Mouse (Mus musculus): ENCODE data around the gene Pex5l. TPM values are rescaled to one million over a fixed set of nuclear protein-coding genes. Genes with fewer than 3 reads are reported as not detected.

The Pex5l gene
- 0.28 and 0.46 TPM in 2 replicates for polyA plus RNA-seq (2014; fragmentation: Nextera tagmentation; extraction: Ambion mirVana)

DNA sequence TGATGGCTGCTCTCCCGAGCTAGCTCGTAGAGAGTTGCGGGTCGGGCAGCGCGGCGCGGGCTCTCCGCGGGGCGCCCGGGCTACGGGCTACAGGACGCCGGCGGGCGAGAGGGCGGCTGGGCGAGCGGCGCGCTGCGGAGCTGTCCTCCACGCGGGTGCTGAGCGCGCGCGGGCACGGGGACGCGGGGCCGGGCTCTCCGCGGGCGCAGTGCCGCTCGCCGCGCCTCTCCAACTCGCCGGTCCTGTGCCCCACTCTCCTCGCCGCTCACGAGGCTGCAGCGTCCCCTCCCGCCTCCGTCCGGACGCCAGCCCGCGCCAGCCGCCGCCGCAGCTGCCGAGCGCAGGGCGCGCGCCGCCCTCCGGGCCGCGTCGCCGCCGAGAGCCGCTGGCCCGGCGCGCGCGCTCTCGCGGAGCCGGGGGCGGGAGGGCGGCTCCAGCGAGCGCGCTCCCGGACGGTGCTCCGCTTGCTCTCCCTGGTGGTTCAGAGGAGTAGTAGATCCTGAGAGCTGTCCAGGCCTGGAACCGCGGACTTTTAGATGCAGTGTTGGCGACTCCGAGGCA is at the start of gene Pex5l:
Pex5l (minus strand) TSS at position 347 of the 561 bp plus-strand sequence.
- Histone ChIP-seq H3K4me1 (ENCODE audit: control insufficient read depth, insufficient read depth, low read length) (no peaks in the 10 kb centered on the region), H3K9me3 (ENCODE audit: control insufficient read depth, low read depth, low read length) (no peaks in the 10 kb centered on the region), H3K4me3 (ENCODE audit: low read depth, low read length) (peak within 1 kb of the TSS; percentile 48), H3K27me3 (ENCODE audit: control insufficient read depth, insufficient read depth, low read length) (0 out of 2 replicates have a peak, but pooled peaks cover 5% of the 10 kb centered on the region), H3K4me2 (replicated peaks; ENCODE audit: low read depth, low read length) (peak within 1 kb of the TSS; percentile 77), H3K36me3 (ENCODE audit: control insufficient read depth, insufficient read depth, low read length) (no peaks in the 10 kb centered on the region), H3K9ac (replicated peaks; ENCODE audit: low read depth, low read length) (peak within 1 kb of the TSS; percentile 14; the same call in 1 of the 2 replicates), H3K27ac (ENCODE audit: low read length) (no peak within 1 kb of the TSS)
- peak; percentile 90 for ATAC-seq (ENCODE audit: insufficient number of reproducible peaks, insufficient read depth, low FRiP score, low read depth)
- WGBS: under 1% methylated on average over 65 of the region's 88 CpGs

DNA sequence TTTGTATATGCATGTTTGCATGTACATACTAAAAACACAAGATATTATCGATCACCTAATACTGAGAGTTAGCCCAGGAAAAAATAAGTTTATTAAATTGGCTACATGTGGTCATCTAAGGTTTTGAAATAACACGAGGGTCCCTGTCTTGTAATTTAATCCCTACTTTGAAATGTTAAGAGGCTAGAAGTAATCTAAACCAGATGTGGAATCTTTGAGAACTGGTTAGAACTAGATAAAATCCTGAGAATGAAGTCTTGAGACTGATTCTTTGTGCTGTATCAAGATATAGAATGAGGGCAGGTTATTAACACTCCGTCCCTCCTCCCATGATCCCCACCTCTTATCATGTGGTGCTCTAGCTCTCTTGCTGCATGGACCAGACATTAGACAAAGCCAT is 22.1 kb upstream of the Pex5l start:
- H3K9me3 ChIP-seq (ENCODE audit: control insufficient read depth, low read depth, low read length): no peaks in the 10 kb centered on the region
- no peaks in the 10 kb centered on the region for H3K27me3 ChIP-seq (ENCODE audit: control insufficient read depth, insufficient read depth, low read length)
- no peak overlapping the region for H3K9ac ChIP-seq (replicated peaks; ENCODE audit: low read depth, low read length)
- H3K4me3 ChIP-seq (ENCODE audit: low read depth, low read length): no peak overlapping the region
- no peaks in the 10 kb centered on the region for H3K4me1 ChIP-seq (ENCODE audit: control insufficient read depth, insufficient read depth, low read length)
- no peak for ATAC-seq (ENCODE audit: insufficient number of reproducible peaks, insufficient read depth, low FRiP score, low read depth)
- no peaks in the 10 kb centered on the region for H3K36me3 ChIP-seq (ENCODE audit: control insufficient read depth, insufficient read depth, low read length)
- H3K27ac ChIP-seq (ENCODE audit: low read length): no peak overlapping the region
- WGBS: 68% methylated on average over 3 of the region's 3 CpGs
- no peak overlapping the region for H3K4me2 ChIP-seq (replicated peaks; ENCODE audit: low read depth, low read length)

DNA sequence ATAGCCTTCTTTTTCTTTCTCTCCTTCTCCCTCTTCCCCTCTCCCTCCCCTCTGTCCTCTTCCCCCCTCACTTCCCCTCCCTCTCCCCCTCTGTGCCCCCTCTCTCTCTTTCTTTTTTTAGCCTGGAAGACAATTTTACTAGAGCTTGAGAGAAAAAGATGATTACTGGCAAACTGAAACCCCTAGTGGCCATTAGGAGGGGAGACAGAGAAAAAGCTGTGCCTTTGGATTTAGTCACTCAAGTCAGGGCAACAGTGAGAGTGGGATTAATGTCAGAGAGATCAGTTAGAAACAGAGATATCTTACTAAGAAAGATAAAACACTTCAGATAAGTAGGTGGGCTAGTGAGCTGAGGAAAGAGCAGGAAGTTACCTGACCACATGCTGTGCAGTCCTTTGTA is 20.8 kb upstream of the Pex5l start:
- Histone ChIP-seq H3K27ac (ENCODE audit: low read length) (no peak overlapping the region), H3K4me1 (ENCODE audit: control insufficient read depth, insufficient read depth, low read length) (no peaks in the 10 kb centered on the region), H3K9ac (replicated peaks; ENCODE audit: low read depth, low read length) (no peak overlapping the region), H3K36me3 (ENCODE audit: control insufficient read depth, insufficient read depth, low read length) (no peaks in the 10 kb centered on the region), H3K27me3 (ENCODE audit: control insufficient read depth, insufficient read depth, low read length) (no peaks in the 10 kb centered on the region), H3K4me3 (ENCODE audit: low read depth, low read length) (no peak overlapping the region), H3K9me3 (ENCODE audit: control insufficient read depth, low read depth, low read length) (no peaks in the 10 kb centered on the region), H3K4me2 (replicated peaks; ENCODE audit: low read depth, low read length) (no peak overlapping the region)
- no peak for ATAC-seq (ENCODE audit: insufficient number of reproducible peaks, insufficient read depth, low FRiP score, low read depth)

- no peak overlapping the region for H3K27ac ChIP-seq (ENCODE audit: low read length)
- no peaks in the 10 kb centered on the region for H3K4me1 ChIP-seq (ENCODE audit: control insufficient read depth, insufficient read depth, low read length)
- 66% methylated on average over 7 of the region's 7 CpGs for WGBS
- no peaks in the 10 kb centered on the region for H3K36me3 ChIP-seq (ENCODE audit: control insufficient read depth, insufficient read depth, low read length)
- H3K4me3 ChIP-seq (ENCODE audit: low read depth, low read length): peak overlapping the region; percentile 48; the same call in 1 of the 2 replicates
- ATAC-seq (ENCODE audit: insufficient number of reproducible peaks, insufficient read depth, low FRiP score, low read depth): 0 out of 2 replicates have a peak, but pooled peaks have one; percentile 38
- H3K9me3 ChIP-seq (ENCODE audit: control insufficient read depth, low read depth, low read length): no peaks in the 10 kb centered on the region
- no peak overlapping the region for H3K9ac ChIP-seq (replicated peaks; ENCODE audit: low read depth, low read length)
- H3K4me2 ChIP-seq (replicated peaks; ENCODE audit: low read depth, low read length): peak overlapping the region; percentile 77
- 0 out of 2 replicates have a peak, but pooled peaks cover 5% of the 10 kb centered on the region for H3K27me3 ChIP-seq (ENCODE audit: control insufficient read depth, insufficient read depth, low read length)
Observed at GRCm38 (mm10) chr3:33143592-33143991, 545 bp upstream of the Pex5l start.

- Histone ChIP-seq H3K4me3 (ENCODE audit: low read depth, low read length) (peak overlapping the region; percentile 48), H3K27me3 (ENCODE audit: control insufficient read depth, insufficient read depth, low read length) (0 out of 2 replicates have a peak, but pooled peaks cover 5% of the 10 kb centered on the region), H3K27ac (ENCODE audit: low read length) (no peak overlapping the region), H3K9me3 (ENCODE audit: control insufficient read depth, low read depth, low read length) (no peaks in the 10 kb centered on the region), H3K36me3 (ENCODE audit: control insufficient read depth, insufficient read depth, low read length) (no peaks in the 10 kb centered on the region), H3K4me2 (replicated peaks; ENCODE audit: low read depth, low read length) (peak overlapping the region; percentile 77), H3K4me1 (ENCODE audit: control insufficient read depth, insufficient read depth, low read length) (no peaks in the 10 kb centered on the region), H3K9ac (replicated peaks; ENCODE audit: low read depth, low read length) (peak overlapping the region; percentile 14; the same call in 1 of the 2 replicates)
- under 1% methylated on average over 17 of the region's 17 CpGs for WGBS
- peak; percentile 11; the same call in 1 of the 2 replicates for ATAC-seq (ENCODE audit: insufficient number of reproducible peaks, insufficient read depth, low FRiP score, low read depth)
Observed at GRCm38 (mm10) chr3:33142398-33142797, 649 bp downstream of the Pex5l start.

- no peaks in the 10 kb centered on the region for H3K36me3 ChIP-seq (ENCODE audit: control insufficient read depth, insufficient read depth, low read length)
- H3K27me3 ChIP-seq (ENCODE audit: control insufficient read depth, insufficient read depth, low read length): no peaks in the 10 kb centered on the region
- no peak for ATAC-seq (ENCODE audit: insufficient number of reproducible peaks, insufficient read depth, low FRiP score, low read depth)
- no peak overlapping the region for H3K4me3 ChIP-seq (ENCODE audit: low read depth, low read length)
- H3K9ac ChIP-seq (replicated peaks; ENCODE audit: low read depth, low read length): no peak overlapping the region
- H3K4me1 ChIP-seq (ENCODE audit: control insufficient read depth, insufficient read depth, low read length): no peaks in the 10 kb centered on the region
- H3K27ac ChIP-seq (ENCODE audit: low read length): no peak overlapping the region
- H3K9me3 ChIP-seq (ENCODE audit: control insufficient read depth, low read depth, low read length): no peaks in the 10 kb centered on the region
- no peak overlapping the region for H3K4me2 ChIP-seq (replicated peaks; ENCODE audit: low read depth, low read length)
Observed at GRCm38 (mm10) chr3:33129944-33130343, 13.1 kb downstream of the Pex5l start.

GRCm38 (mm10) chr3:33124796-33125195 is 18.3 kb downstream of the Pex5l start:
- Histone ChIP-seq H3K4me1 (ENCODE audit: control insufficient read depth, insufficient read depth, low read length) (no peaks in the 10 kb centered on the region), H3K36me3 (ENCODE audit: control insufficient read depth, insufficient read depth, low read length) (no peaks in the 10 kb centered on the region), H3K27me3 (ENCODE audit: control insufficient read depth, insufficient read depth, low read length) (no peaks in the 10 kb centered on the region), H3K4me3 (ENCODE audit: low read depth, low read length) (no peak overlapping the region), H3K9ac (replicated peaks; ENCODE audit: low read depth, low read length) (no peak overlapping the region), H3K27ac (ENCODE audit: low read length) (no peak overlapping the region), H3K9me3 (ENCODE audit: control insufficient read depth, low read depth, low read length) (no peaks in the 10 kb centered on the region), H3K4me2 (replicated peaks; ENCODE audit: low read depth, low read length) (no peak overlapping the region)
- ATAC-seq (ENCODE audit: insufficient number of reproducible peaks, insufficient read depth, low FRiP score, low read depth): no peak
- 89% methylated on average over 5 of the region's 5 CpGs for WGBS

GRCm38 (mm10) chr3:33105785-33106184 is 37.3 kb downstream of the Pex5l start:
- WGBS: 87% methylated on average over 1 of the region's 2 CpGs
- no peaks in the 10 kb centered on the region for H3K4me1 ChIP-seq (ENCODE audit: control insufficient read depth, insufficient read depth, low read length)

GRCm38 (mm10) chr3:33103501-33103900 is 39.5 kb downstream of the Pex5l start:
- Histone ChIP-seq H3K4me1 (ENCODE audit: control insufficient read depth, insufficient read depth, low read length) (no peaks in the 10 kb centered on the region), H3K27me3 (ENCODE audit: control insufficient read depth, insufficient read depth, low read length) (no peaks in the 10 kb centered on the region), H3K4me2 (replicated peaks; ENCODE audit: low read depth, low read length) (no peak overlapping the region), H3K27ac (ENCODE audit: low read length) (no peak overlapping the region), H3K9me3 (ENCODE audit: control insufficient read depth, low read depth, low read length) (no peaks in the 10 kb centered on the region), H3K4me3 (ENCODE audit: low read depth, low read length) (no peak overlapping the region), H3K9ac (replicated peaks; ENCODE audit: low read depth, low read length) (no peak overlapping the region), H3K36me3 (ENCODE audit: control insufficient read depth, insufficient read depth, low read length) (no peaks in the 10 kb centered on the region)
- WGBS: 84% methylated on average over 6 of the region's 6 CpGs
- no peak for ATAC-seq (ENCODE audit: insufficient number of reproducible peaks, insufficient read depth, low FRiP score, low read depth)

More at GRCm38 (mm10) chr3:33105785-33106184, 37.3 kb downstream of the Pex5l start:
- Histone ChIP-seq H3K27me3 (ENCODE audit: control insufficient read depth, insufficient read depth, low read length) (no peaks in the 10 kb centered on the region), H3K9ac (replicated peaks; ENCODE audit: low read depth, low read length) (no peak overlapping the region), H3K4me2 (replicated peaks; ENCODE audit: low read depth, low read length) (no peak overlapping the region), H3K36me3 (ENCODE audit: control insufficient read depth, insufficient read depth, low read length) (no peaks in the 10 kb centered on the region), H3K27ac (ENCODE audit: low read length) (no peak overlapping the region), H3K4me3 (ENCODE audit: low read depth, low read length) (no peak overlapping the region), H3K9me3 (ENCODE audit: control insufficient read depth, low read depth, low read length) (no peaks in the 10 kb centered on the region)
- no peak for ATAC-seq (ENCODE audit: insufficient number of reproducible peaks, insufficient read depth, low FRiP score, low read depth)
